Mouse (Mus musculus) ovary, adult 2 months (tissue): Measurements from ENCODE around the gene Sema4b. TPM values are rescaled to one million over a fixed set of nuclear protein-coding genes. Genes with fewer than 3 reads are reported as not detected.

Experiments
- polyA plus RNA-seq: library from polyadenylated mRNA; depleted of rRNA; stranded (reverse); fragments of >200 nt; gene quantifications from 2 replicates; pipeline ENCODE4 v1.2.3, GENCODE M21; 2012; rRNA removed

Sema4b gene
- polyA plus RNA-seq, result 60.8 and 62.2 TPM in 2 replicates

DNA sequence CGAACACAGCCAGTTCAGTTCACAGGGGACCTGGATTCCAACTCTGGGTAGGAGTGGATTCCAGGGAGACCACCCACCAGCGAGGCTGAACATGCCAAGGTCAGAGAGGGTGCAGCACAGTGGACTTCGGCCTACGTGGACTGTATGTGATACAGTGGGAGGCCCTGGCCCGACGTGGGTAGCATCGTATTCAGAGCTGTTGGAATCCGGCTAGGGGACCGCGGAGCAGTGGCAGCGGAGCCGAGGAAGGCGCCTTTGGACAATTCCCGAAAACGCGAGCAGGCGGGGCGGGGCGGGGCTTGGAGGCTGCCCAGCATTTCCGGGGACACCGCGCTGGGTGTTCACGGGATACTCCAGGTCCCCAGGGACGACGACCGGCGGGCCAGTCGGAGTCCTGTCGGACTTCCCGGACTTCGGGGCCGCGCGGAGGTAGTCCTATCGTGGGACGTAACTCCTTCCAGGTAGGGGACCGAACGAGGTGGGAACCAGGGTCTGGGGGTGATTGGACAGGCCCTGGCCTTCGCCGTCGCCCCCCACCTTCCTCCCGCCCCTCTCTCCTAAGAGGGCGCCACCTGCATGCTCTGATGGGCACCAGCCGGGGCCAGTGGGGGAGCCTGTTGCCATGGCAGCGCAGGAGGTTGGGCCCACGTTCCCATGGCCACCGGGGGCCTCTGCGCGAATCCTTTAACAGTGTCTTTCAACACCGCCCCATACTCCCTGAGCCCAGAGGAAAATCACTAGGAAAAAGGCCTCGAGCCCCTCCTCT, at the start of gene Sema4b:
Gene Sema4b, plus strand, starts transcription at position 311 of the 766 bp plus-strand sequence.

DNA sequence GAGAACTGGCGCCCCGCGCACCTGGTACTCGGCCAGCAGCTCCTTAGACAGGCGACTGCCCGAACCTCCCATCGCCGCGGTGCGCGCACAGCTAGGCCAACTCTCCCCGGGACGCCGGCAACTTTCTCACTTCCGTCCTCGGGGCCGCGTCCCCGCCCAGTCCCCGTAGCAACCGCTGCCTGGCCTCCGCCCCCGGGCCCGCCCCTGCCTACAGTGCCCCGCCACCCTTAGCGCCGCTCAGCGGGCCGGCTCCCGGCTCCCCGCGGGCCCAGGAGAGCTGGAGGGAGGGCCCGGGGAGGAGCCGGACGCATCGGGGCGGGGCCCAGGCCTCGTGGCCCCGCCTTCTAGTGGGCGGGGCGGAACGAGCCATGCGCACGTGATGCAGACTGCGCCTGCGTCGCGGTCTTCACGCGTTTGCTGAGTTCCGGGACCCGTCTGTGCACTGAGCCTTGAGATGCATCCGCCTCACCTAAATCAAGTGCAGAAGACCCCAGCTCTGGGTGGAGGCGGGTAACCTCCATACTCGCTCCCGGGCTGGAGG, 45.9 kb downstream of the Sema4b start, which contains the start of the genes Cib1 and Gdpgp1:
Gene Cib1, minus strand, starts transcription at position 325 of the 541 bp plus-strand sequence.
Gene Gdpgp1, plus strand, starts transcription at position 377 of the 541 bp plus-strand sequence.

DNA sequence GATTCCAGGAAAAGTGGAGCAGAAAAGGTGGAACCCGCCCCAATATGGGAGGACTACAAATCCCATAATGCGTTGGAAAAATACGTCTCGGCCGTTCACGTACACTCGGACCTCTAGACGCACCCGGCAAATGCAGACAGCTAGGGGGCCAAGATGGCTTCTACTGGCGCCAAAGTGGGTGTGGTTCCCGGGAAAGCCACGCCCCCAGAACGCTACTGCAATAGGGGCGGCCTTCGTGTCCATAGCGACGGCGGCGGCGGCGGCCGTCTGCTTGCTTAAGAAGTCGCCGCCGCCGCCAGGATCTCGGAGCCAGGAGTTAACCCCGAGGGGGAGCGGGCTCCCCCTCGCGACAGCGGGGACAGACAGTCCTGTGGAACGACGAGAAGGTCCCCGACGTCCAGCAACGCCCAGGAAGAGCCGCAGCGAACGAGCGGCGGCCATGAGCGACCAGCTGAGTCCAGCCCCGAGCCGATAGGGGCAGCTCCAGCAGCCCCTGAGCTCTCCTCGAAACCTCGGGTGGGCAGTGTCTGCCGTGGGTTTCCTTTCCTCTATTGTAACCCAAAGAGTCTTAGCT, 59.6 kb downstream of the Sema4b start, which contains the start of gene Ttll13:
Gene Ttll13, plus strand, starts transcription at position 229 of the 574 bp plus-strand sequence.

DNA sequence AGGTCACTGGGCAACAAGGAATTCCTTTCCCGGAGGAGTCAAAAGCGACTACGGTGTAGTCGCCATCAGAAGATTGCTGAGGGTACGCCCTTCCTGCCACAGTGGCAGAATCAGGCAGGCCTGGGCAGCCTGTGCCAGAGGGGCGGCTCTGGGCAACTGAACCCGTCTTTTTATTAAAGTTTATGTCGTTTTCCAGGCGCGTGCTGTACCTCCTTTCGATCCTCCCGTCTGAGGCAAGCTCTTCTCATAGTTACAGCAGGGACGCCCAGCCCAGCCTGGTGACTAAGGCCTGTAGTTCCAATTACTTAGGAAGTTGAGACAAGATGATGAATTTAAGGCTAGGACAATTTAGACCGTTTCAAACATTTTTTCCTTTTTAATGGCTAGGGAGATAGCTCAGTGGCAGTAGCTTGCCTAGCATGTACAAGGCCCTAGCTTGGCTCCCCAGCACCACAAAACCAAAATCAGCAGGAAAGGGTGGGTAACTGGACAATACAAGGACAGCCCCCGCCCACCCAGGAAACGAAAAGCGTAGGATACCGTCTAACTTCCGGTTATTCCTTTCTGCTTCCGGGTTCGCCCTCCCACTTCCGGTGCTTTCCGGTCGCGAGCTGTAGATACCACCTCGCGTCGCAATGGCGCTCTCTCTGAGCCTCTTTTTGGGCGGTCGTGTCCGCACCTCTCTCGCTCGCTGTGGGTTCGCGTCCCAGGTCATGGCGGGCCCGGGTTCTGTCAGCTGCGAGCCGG, 74.2 kb downstream of the Sema4b start, which contains the start of gene Ngrn:
Gene Ngrn, plus strand, starts transcription at position 591 of the 747 bp plus-strand sequence.

DNA sequence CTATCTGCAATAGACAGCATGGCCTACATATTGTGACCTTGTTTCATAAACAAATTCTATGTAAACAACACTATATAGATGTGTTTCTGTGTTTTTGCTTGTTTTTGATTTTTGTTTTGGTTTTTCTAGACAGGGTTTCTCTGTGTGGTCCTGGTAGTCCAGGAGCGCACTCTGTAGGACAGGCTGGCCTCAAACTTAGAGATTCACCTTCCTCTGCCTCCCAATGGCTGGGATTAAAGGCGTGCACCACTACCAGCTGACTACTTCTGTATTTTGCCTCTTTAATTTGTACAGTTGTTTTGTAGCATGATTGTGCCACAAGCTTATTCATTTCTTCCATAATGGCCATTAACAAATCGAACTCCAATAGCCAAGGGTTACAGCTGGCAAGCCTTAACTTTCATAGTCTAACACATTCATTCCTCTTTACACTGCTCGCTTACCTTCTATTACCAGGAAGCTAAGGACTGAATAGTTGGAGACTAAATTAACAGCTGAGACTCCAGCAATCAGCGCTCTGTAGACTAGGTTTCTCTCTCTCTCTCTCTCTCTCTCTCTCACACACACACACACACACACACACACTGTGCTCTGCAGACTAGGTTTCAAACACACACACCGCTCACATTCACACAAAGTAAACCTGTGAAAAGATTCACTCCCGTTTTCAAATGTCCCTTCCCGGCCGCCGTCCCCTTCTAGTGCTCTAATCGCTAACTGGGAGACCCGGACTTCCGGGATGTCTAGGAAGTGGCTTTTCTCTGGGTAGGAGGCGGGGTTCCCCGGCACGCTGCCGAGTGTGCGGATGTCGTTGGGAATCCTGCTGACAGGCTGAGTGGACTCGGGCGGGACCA, 82.5 kb downstream of the Sema4b start, which contains the start of gene Vps33b:
Gene Vps33b, plus strand, starts transcription at position 753 of the 854 bp plus-strand sequence.

Other genes starting within 250 kb of the Sema4b start
- 35.9 and 41.9 TPM in 2 replicates for gene Zfp710, start 162.0 kb upstream of the Sema4b start, polyA plus RNA-seq
- gene Idh2, start 71.4 kb upstream of the Sema4b start, polyA plus RNA-seq, result 201 and 250 TPM in 2 replicates
- gene Cib1, start 46.0 kb downstream of the Sema4b start, polyA plus RNA-seq, result 93.4 and 103 TPM in 2 replicates
- 2.4 and 2.7 TPM in 2 replicates for gene Gdpgp1, start 46.0 kb downstream of the Sema4b start, polyA plus RNA-seq
- gene Ttll13, start 59.5 kb downstream of the Sema4b start, polyA plus RNA-seq, result 1.2 and 1.3 TPM in 2 replicates
- 25.8 and 29.8 TPM in 2 replicates for gene Ngrn, start 74.4 kb downstream of the Sema4b start, polyA plus RNA-seq
- 8.8 and 13.5 TPM in 2 replicates for gene Vps33b, start 82.8 kb downstream of the Sema4b start, polyA plus RNA-seq
- 18.5 and 34.2 TPM in 2 replicates for gene Prc1, start 107.6 kb downstream of the Sema4b start, polyA plus RNA-seq
- gene Rccd1, start 137.6 kb downstream of the Sema4b start, polyA plus RNA-seq, result 15.9 and 19.6 TPM in 2 replicates
- gene Unc45a, start 154.2 kb downstream of the Sema4b start, polyA plus RNA-seq, result 126 and 132 TPM in 2 replicates
- gene Hddc3, start 156.3 kb downstream of the Sema4b start, polyA plus RNA-seq, result 34.4 and 38.4 TPM in 2 replicates
- gene Man2a2, start 184.5 kb downstream of the Sema4b start, polyA plus RNA-seq, result 155 and 175 TPM in 2 replicates
- gene Fes, start 201.1 kb downstream of the Sema4b start, polyA plus RNA-seq, result 20.7 and 30.8 TPM in 2 replicates
- gene Furin, start 218.6 kb downstream of the Sema4b start, polyA plus RNA-seq, result 154 and 156 TPM in 2 replicates